Mouse (Mus musculus) left cerebral cortex, postnatal 10 days (tissue): ENCODE measurements around the gene Kat2b. TPM values are rescaled to one million over a fixed set of nuclear protein-coding genes. Genes with fewer than 3 reads are reported as not detected.
"Not testable (repeated sequence)": the region's sequence is repeated elsewhere in the genome, so short reads cannot be mapped to it uniquely, and the experiment has no call there.

ENCODE experiments used
- DNase-seq, 2 experiments: peaks; one replicate each; pipeline ENCODE4 v3.0.0; 2021 to 2022; ENCODE audit warnings: low spot score in 2 of 2, mixed read lengths in 1 of 2; ENCODE audit errors: extremely low spot score in 1 of 2
- intact Hi-C: fragments of 180-260 bp; cut with DNase I; formaldehyde crosslinking; loops from one replicate; pipeline ENCODE4 v1.15.1; 2025
- total RNA-seq, 2 experiments: library from RNA; stranded (reverse); gene quantifications; 2 replicates each; pipeline ENCODE4 v1.2.3; 2021

Gene Kat2b
- total RNA-seq, 2 experiments from 2014 or later: 10.5 to 20.3 TPM

DNA sequence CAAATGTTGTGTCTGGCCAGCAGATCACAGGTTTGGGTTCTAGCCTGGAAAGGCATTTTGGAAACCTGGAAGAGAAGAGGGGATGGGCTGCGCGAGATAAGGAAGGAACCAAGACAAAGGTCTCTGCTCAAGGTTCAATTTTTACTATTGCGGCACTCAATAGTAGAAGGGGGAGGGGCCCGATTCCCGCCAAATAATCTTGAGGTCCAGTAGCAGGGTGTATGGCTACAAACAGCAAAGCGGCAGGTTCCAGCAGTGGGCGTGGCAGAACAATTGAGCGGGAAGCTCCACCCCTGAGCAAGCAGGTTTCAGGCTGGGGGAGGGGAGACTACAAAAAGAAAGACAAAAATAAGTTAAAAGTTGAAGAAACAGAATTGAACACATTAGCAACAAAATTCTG is 130.9 kb downstream of the Kat2b start:
- intact Hi-C loops: loop anchor here (10.0 kb wide), 1 partner anchor 1143 kb away; no protein-coding TSS in a partner anchor
- DNase-seq: not testable (repeated sequence)

DNA sequence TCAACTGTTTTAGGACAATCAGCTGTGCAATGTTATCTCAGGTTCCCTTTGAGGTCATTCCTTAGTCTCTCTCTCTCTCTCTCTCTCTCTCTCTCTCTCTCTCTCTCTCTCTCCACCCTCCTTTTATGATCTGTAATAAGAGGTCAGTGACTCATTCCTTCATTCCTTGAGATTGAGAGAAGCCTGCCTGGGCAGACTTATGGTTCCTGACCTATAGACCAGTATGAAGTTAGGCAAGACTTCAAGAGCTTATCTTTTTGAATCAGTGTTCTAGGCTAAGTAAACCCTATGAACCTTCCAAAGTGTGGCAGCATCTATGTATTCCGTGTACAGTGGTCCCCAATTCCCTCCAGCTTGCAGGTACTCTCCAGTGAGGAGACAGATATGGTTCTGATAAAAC is 147.8 kb downstream of the Kat2b start:
- intact Hi-C loops: no loop called here
- no peak for DNase-seq

DNA sequence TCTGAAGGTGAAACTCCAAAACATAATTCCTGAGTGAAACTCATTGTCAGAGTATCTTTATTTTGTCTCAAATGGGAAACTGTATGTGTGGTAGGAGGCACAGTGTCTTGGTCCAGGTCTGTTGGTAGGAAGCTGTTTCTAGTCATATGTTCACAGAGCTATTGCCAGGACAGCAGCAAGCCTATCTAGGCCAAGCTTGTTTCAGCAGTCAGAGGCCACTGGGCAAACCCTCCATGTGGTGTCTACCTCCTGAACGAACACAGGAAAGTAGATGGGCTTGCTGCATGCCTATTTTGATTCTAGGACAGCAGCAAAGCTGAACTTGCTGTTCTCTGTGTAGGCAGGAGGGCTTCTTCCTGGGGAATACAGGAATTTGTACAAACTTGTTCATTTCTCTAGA is 148.5 kb downstream of the Kat2b start:
- DNase-seq, intact Hi-C loops: not testable (repeated sequence)

- DNase-seq: no peak
- intact Hi-C loops: no loop called here
Observed at GRCm38 (mm10) chr17:53718474-53718873, 151.8 kb downstream of the Kat2b start.

- DNase-seq, intact Hi-C loops: not testable (repeated sequence)
Observed at GRCm38 (mm10) chr17:53718916-53719315, 152.3 kb downstream of the Kat2b start.

Other genes starting within 250 kb of the Kat2b start
- gene Efhb, start 103.5 kb upstream of the Kat2b start, total RNA-seq: under 1 TPM; 0.24 to 0.45 TPM
- 100 to 1,000 TPM; 120 to 127 TPM for gene Rab5a, start 87.6 kb upstream of the Kat2b start, total RNA-seq
- not detected for gene Pp2d1, start 27.4 kb upstream of the Kat2b start, total RNA-seq
- under 1 TPM; 0.81 to 0.84 TPM for gene Sgo1, start 122.5 kb downstream of the Kat2b start, total RNA-seq